Mouse (Mus musculus): ENCODE results near the gene Ctse. TPM values are rescaled to one million over a fixed set of nuclear protein-coding genes. Genes with fewer than 3 reads are reported as not detected.

The Ctse gene
- polyA plus RNA-seq, 1 experiment = not detected

GRCm38 (mm10) chr1:131640062-131640461 is 2.0 kb downstream of the Ctse start:
- Histone ChIP-seq H3K27me3 (ENCODE audit: control insufficient read depth, insufficient read depth, low read length, poor library complexity, severe bottlenecking) (no peaks in the 10 kb centered on the region), H3K27ac (ENCODE audit: insufficient read depth, low read length) (no peak overlapping the region)

GRCm38 (mm10) chr1:131641565-131641964 is 3.5 kb downstream of the Ctse start:
- Histone ChIP-seq H3K27ac (ENCODE audit: insufficient read depth, low read length) (no peak overlapping the region), H3K9ac (ENCODE audit: low read depth, poor library complexity, severe bottlenecking) (no peak overlapping the region)

More at GRCm38 (mm10) chr1:131640062-131640461, 2.0 kb downstream of the Ctse start:
- H3K4me3 ChIP-seq (ENCODE audit: low read depth, low read length) = no peak overlapping the region
- H3K9ac ChIP-seq (ENCODE audit: low read depth, poor library complexity, severe bottlenecking) = no peak overlapping the region
- TF ChIP-seq CTCF (IDR thresholded peaks at IDR 0.05; ENCODE audit: low read depth, low read length) (no peak), POLR2A (IDR thresholded peaks at IDR 0.05; ENCODE audit: insufficient read depth, low read length) (no peak), EP300 (IDR thresholded peaks at IDR 0.05; ENCODE audit: insufficient read depth, low read depth, low read length) (no peak)
- H3K4me1 ChIP-seq (ENCODE audit: control insufficient read depth, insufficient read depth, low read length) = no peaks in the 10 kb centered on the region
- no peaks in the 10 kb centered on the region for H3K36me3 ChIP-seq (ENCODE audit: control insufficient read depth, insufficient read depth, low read length, poor library complexity, severe bottlenecking)
- 0 out of 2 replicates have a peak, but pooled peaks cover 4% of the 10 kb centered on the region for H3K9me3 ChIP-seq (replicated peaks; ENCODE audit: control insufficient read depth, insufficient read depth, low read length, poor library complexity, severe bottlenecking)

GRCm38 (mm10) chr1:131642251-131642650 is 4.1 kb downstream of the Ctse start:
- no peak overlapping the region for H3K27ac ChIP-seq (ENCODE audit: insufficient read depth, low read length)
- H3K4me3 ChIP-seq (ENCODE audit: low read depth, low read length) = no peak overlapping the region
- no peaks in the 10 kb centered on the region for H3K36me3 ChIP-seq (ENCODE audit: control insufficient read depth, insufficient read depth, low read length, poor library complexity, severe bottlenecking)
- TF ChIP-seq POLR2A (IDR thresholded peaks at IDR 0.05; ENCODE audit: insufficient read depth, low read length) (no peak), CTCF (IDR thresholded peaks at IDR 0.05; ENCODE audit: low read depth, low read length) (no peak)
- H3K4me1 ChIP-seq (ENCODE audit: control insufficient read depth, insufficient read depth, low read length) = no peaks in the 10 kb centered on the region
- H3K9me3 ChIP-seq (replicated peaks; ENCODE audit: control insufficient read depth, insufficient read depth, low read length, poor library complexity, severe bottlenecking) = 0 out of 2 replicates have a peak, but pooled peaks cover 4% of the 10 kb centered on the region
- no peaks in the 10 kb centered on the region for H3K27me3 ChIP-seq (ENCODE audit: control insufficient read depth, insufficient read depth, low read length, poor library complexity, severe bottlenecking)
- no peak overlapping the region for H3K9ac ChIP-seq (ENCODE audit: low read depth, poor library complexity, severe bottlenecking)

More at GRCm38 (mm10) chr1:131641565-131641964, 3.5 kb downstream of the Ctse start:
- Histone ChIP-seq H3K9me3 (replicated peaks; ENCODE audit: control insufficient read depth, insufficient read depth, low read length, poor library complexity, severe bottlenecking) (0 out of 2 replicates have a peak, but pooled peaks cover 4% of the 10 kb centered on the region), H3K4me3 (ENCODE audit: low read depth, low read length) (no peak overlapping the region), H3K4me1 (ENCODE audit: control insufficient read depth, insufficient read depth, low read length) (no peaks in the 10 kb centered on the region), H3K36me3 (ENCODE audit: control insufficient read depth, insufficient read depth, low read length, poor library complexity, severe bottlenecking) (no peaks in the 10 kb centered on the region), H3K27me3 (ENCODE audit: control insufficient read depth, insufficient read depth, low read length, poor library complexity, severe bottlenecking) (no peaks in the 10 kb centered on the region)
- no peak for TF ChIP-seq POLR2A (IDR thresholded peaks at IDR 0.05; ENCODE audit: insufficient read depth, low read length)

GRCm38 (mm10) chr1:131652670-131653443 is 14.8 kb downstream of the Ctse start:
- H3K36me3 ChIP-seq (ENCODE audit: control insufficient read depth, insufficient read depth, low read length, poor library complexity, severe bottlenecking) = no peaks in the 10 kb centered on the region
- H3K27me3 ChIP-seq (ENCODE audit: control insufficient read depth, insufficient read depth, low read length, poor library complexity, severe bottlenecking) = no peaks in the 10 kb centered on the region
- no peaks in the 10 kb centered on the region for H3K4me1 ChIP-seq (ENCODE audit: control insufficient read depth, insufficient read depth, low read length)
- no peak overlapping the region for H3K4me3 ChIP-seq (ENCODE audit: low read depth, low read length)
- no peak overlapping the region for H3K27ac ChIP-seq (ENCODE audit: insufficient read depth, low read length)
- TF ChIP-seq POLR2A (IDR thresholded peaks at IDR 0.05; ENCODE audit: insufficient read depth, low read length) (no peak), CTCF (IDR thresholded peaks at IDR 0.05; ENCODE audit: low read depth, low read length) (no peak), EP300 (IDR thresholded peaks at IDR 0.05; ENCODE audit: insufficient read depth, low read depth, low read length) (no peak)
- no peaks in the 10 kb centered on the region for H3K9me3 ChIP-seq (replicated peaks; ENCODE audit: control insufficient read depth, insufficient read depth, low read length, poor library complexity, severe bottlenecking)
- H3K9ac ChIP-seq (ENCODE audit: low read depth, poor library complexity, severe bottlenecking) = no peak overlapping the region

GRCm38 (mm10) chr1:131655601-131656000 is 17.5 kb downstream of the Ctse start:
- H3K27me3 ChIP-seq (ENCODE audit: control insufficient read depth, insufficient read depth, low read length, poor library complexity, severe bottlenecking) = no peaks in the 10 kb centered on the region
- TF ChIP-seq CTCF (IDR thresholded peaks at IDR 0.05; ENCODE audit: low read depth, low read length) (no peak), EP300 (IDR thresholded peaks at IDR 0.05; ENCODE audit: insufficient read depth, low read depth, low read length) (no peak), POLR2A (IDR thresholded peaks at IDR 0.05; ENCODE audit: insufficient read depth, low read length) (no peak)
- no peaks in the 10 kb centered on the region for H3K9me3 ChIP-seq (replicated peaks; ENCODE audit: control insufficient read depth, insufficient read depth, low read length, poor library complexity, severe bottlenecking)
- H3K4me1 ChIP-seq (ENCODE audit: control insufficient read depth, insufficient read depth, low read length) = no peaks in the 10 kb centered on the region
- no peak overlapping the region for H3K9ac ChIP-seq (ENCODE audit: low read depth, poor library complexity, severe bottlenecking)
- no peak overlapping the region for H3K4me3 ChIP-seq (ENCODE audit: low read depth, low read length)
- H3K36me3 ChIP-seq (ENCODE audit: control insufficient read depth, insufficient read depth, low read length, poor library complexity, severe bottlenecking) = no peaks in the 10 kb centered on the region
- H3K27ac ChIP-seq (ENCODE audit: insufficient read depth, low read length) = no peak overlapping the region

- no peak overlapping the region for H3K4me3 ChIP-seq (ENCODE audit: low read depth, low read length)
- TF ChIP-seq EP300 (IDR thresholded peaks at IDR 0.05; ENCODE audit: insufficient read depth, low read depth, low read length) = no peak
- TF ChIP-seq CTCF (IDR thresholded peaks at IDR 0.05; ENCODE audit: low read depth, low read length) = peak; percentile 95
- no peaks in the 10 kb centered on the region for H3K4me1 ChIP-seq (ENCODE audit: control insufficient read depth, insufficient read depth, low read length)
- H3K9me3 ChIP-seq (replicated peaks; ENCODE audit: control insufficient read depth, insufficient read depth, low read length, poor library complexity, severe bottlenecking) = no peaks in the 10 kb centered on the region
- no peaks in the 10 kb centered on the region for H3K27me3 ChIP-seq (ENCODE audit: control insufficient read depth, insufficient read depth, low read length, poor library complexity, severe bottlenecking)
- H3K27ac ChIP-seq (ENCODE audit: insufficient read depth, low read length) = no peak overlapping the region
- no peaks in the 10 kb centered on the region for H3K36me3 ChIP-seq (ENCODE audit: control insufficient read depth, insufficient read depth, low read length, poor library complexity, severe bottlenecking)
- H3K9ac ChIP-seq (ENCODE audit: low read depth, poor library complexity, severe bottlenecking) = no peak overlapping the region
These were observed 19.8 kb downstream of the Ctse start for GRCm38 (mm10) chr1:131657945-131658354.

Measured in ES-Bruce4 (cell line).